Mouse (Mus musculus) CH12.LX (cell line): ENCODE data around the gene Appbp2. TPM values are rescaled to one million over a fixed set of nuclear protein-coding genes. Genes with fewer than 3 reads are reported as not detected.

Experiments
- DNase-seq: peaks from one replicate; pipeline ENCODE4 v3.0.0-alpha.2; 2013; ENCODE audit errors: extremely low read depth
- H3K27ac ChIP-seq: 2 replicates; pipeline ENCODE4 v1.5.1; 2012; ENCODE audit warnings: low read depth, mild to moderate bottlenecking, control low read depth, moderate library complexity; ENCODE audit not compliant: insufficient read depth
- H3K27me3 ChIP-seq: replicated peaks from 2 replicates; pipeline ENCODE3; 2012; ENCODE audit warnings: inconsistent platforms
- H3K36me3 ChIP-seq, 2 experiments: replicated peaks in 1 of 2; 2 replicates each; pipeline versions ENCODE3 to v1.6.1; 2012; ENCODE audit warnings: inconsistent platforms in 1 of 2, low read length in 1 of 2, mild to moderate bottlenecking in 1 of 2, mixed read lengths in 1 of 2, moderate library complexity in 1 of 2; ENCODE audit not compliant: control insufficient read depth in 1 of 2, insufficient read depth in 1 of 2
- H3K4me1 ChIP-seq, 2 experiments: 2 replicates each; pipeline ENCODE4 v1.6.1; 2012; ENCODE audit warnings: inconsistent platforms in 1 of 2, moderate library complexity in 1 of 2; ENCODE audit not compliant: insufficient read depth in 2 of 2, control insufficient read depth in 1 of 2
- H3K4me2 ChIP-seq: 2 replicates; pipeline ENCODE4 v1.6.1; 2012; ENCODE audit warnings: low read depth, mild to moderate bottlenecking, control low read depth; ENCODE audit not compliant: poor library complexity, insufficient read depth, severe bottlenecking
- H3K4me3 ChIP-seq, 3 experiments: fragments of 150-350 bp in 1 of 3; sonication (generic) in 1 of 3; replicated peaks in 1 of 3; 2 replicates each; pipeline versions ENCODE3 to v1.5.1; 2011 to 2012; ENCODE audit warnings: low read depth in 2 of 3, low read length in 2 of 3, mild to moderate bottlenecking in 2 of 3, moderate library complexity in 2 of 3, control low read depth in 1 of 3, improper control_type of control experiment in 1 of 3, inconsistent platforms in 1 of 3, mixed read lengths in 1 of 3; ENCODE audit not compliant: poor library complexity in 1 of 3
- H3K79me2 ChIP-seq: replicated peaks from 2 replicates; pipeline ENCODE4 v1.6.1; 2012; ENCODE audit warnings: mild to moderate bottlenecking, moderate library complexity; ENCODE audit not compliant: control insufficient read depth, poor library complexity, insufficient read depth, severe bottlenecking; ENCODE audit errors: extremely low read depth
- H3K9ac ChIP-seq: 2 replicates; pipeline ENCODE4 v1.6.1; 2012; ENCODE audit warnings: low read depth, mild to moderate bottlenecking, control low read depth, moderate library complexity; ENCODE audit not compliant: insufficient read depth
- H3K9me3 ChIP-seq: replicated peaks from 2 replicates; pipeline ENCODE3; 2012; ENCODE audit warnings: low read length, inconsistent platforms, mixed read lengths
- CHD1 ChIP-seq: IDR thresholded peaks from 2 replicates; pipeline ENCODE4 v1.6.1; 2012; ENCODE audit warnings: low read depth, low read length, improper control_type of control experiment, inconsistent platforms
- CHD2 ChIP-seq: IDR thresholded peaks from 2 replicates; pipeline ENCODE4 v1.6.1; 2011; ENCODE audit warnings: low read length, improper control_type of control experiment
- CTCF ChIP-seq, 2 experiments: IDR thresholded peaks in 1 of 2; conservative IDR thresholded peaks in 1 of 2; 2 replicates each; pipeline ENCODE4 v1.5.1; 2011 to 2012; ENCODE audit warnings: low read depth in 2 of 2, low read length in 2 of 2, improper control_type of control experiment in 1 of 2, inconsistent platforms in 1 of 2, mild to moderate bottlenecking in 1 of 2, moderate library complexity in 1 of 2
- E2F4 ChIP-seq: IDR thresholded peaks from 2 replicates; pipeline ENCODE4 v1.6.1; 2011; ENCODE audit warnings: low read depth, low read length, improper control_type of control experiment; ENCODE audit not compliant: insufficient replicate concordance
- ELF1 ChIP-seq: IDR thresholded peaks from 2 replicates; pipeline ENCODE4 v1.6.1; 2014; ENCODE audit warnings: low read depth, mild to moderate bottlenecking, inconsistent platforms, low read length, improper control_type of control experiment
- EP300 ChIP-seq: IDR thresholded peaks from 2 replicates; pipeline ENCODE4 v1.6.1; 2011; ENCODE audit warnings: low read length, improper control_type of control experiment
- IRF4 ChIP-seq: IDR thresholded peaks from 2 replicates; pipeline ENCODE4 v1.6.1; 2014; ENCODE audit warnings: low read depth, mild to moderate bottlenecking, inconsistent platforms, low read length, improper control_type of control experiment
- JUN ChIP-seq: IDR thresholded peaks from 2 replicates; pipeline ENCODE4 v1.6.1; 2011; ENCODE audit warnings: low read depth, mild to moderate bottlenecking, low read length, improper control_type of control experiment, moderate library complexity; ENCODE audit not compliant: insufficient read depth
- MAX ChIP-seq: IDR thresholded peaks from 2 replicates; pipeline ENCODE4 v1.6.1; 2011; ENCODE audit warnings: low read length, improper control_type of control experiment
- MAZ ChIP-seq: IDR thresholded peaks from 2 replicates; pipeline ENCODE4 v1.6.1; 2012; ENCODE audit warnings: low read depth, mild to moderate bottlenecking, inconsistent platforms, low read length, improper control_type of control experiment, moderate library complexity
- MXI1 ChIP-seq: IDR thresholded peaks from 2 replicates; pipeline ENCODE4 v1.6.1; 2011; ENCODE audit warnings: mild to moderate bottlenecking, low read depth, low read length, improper control_type of control experiment
- MYC ChIP-seq: IDR thresholded peaks from 2 replicates; pipeline ENCODE4 v1.6.1; 2011; ENCODE audit warnings: low read depth, mild to moderate bottlenecking, improper control_type of control experiment, low read length
- NELFE ChIP-seq: IDR thresholded peaks from 2 replicates; pipeline ENCODE4 v1.6.1; 2011; ENCODE audit warnings: low read depth, low read length, improper control_type of control experiment
- NRF1 ChIP-seq: IDR thresholded peaks from 2 replicates; pipeline ENCODE4 v1.6.1; 2014; ENCODE audit warnings: low read depth, mild to moderate bottlenecking, inconsistent platforms, low read length, improper control_type of control experiment, moderate library complexity
- PAX5 ChIP-seq: IDR thresholded peaks from 2 replicates; pipeline ENCODE4 v1.6.1; 2012; ENCODE audit warnings: low read length, inconsistent platforms, mixed read lengths
- POLR2AphosphoS2 ChIP-seq: IDR thresholded peaks from 2 replicates; pipeline ENCODE4 v1.6.1; 2011; ENCODE audit warnings: low read depth, low read length, improper control_type of control experiment
- RAD21 ChIP-seq: IDR thresholded peaks from 2 replicates; pipeline ENCODE4 v1.6.1; 2011; ENCODE audit warnings: low read depth, mild to moderate bottlenecking, low read length, improper control_type of control experiment, moderate library complexity
- RCOR1 ChIP-seq: conservative IDR thresholded peaks from 2 replicates; pipeline ENCODE4 v1.6.1; 2012; ENCODE audit warnings: low read depth, mild to moderate bottlenecking, inconsistent platforms, low read length, improper control_type of control experiment
- SIN3A ChIP-seq: IDR thresholded peaks from 2 replicates; pipeline ENCODE4 v1.6.1; 2012; ENCODE audit warnings: low read length, improper control_type of control experiment, inconsistent platforms
- SMC3 ChIP-seq: IDR thresholded peaks from 2 replicates; pipeline ENCODE4 v1.6.1; 2011; ENCODE audit warnings: low read depth, low read length, improper control_type of control experiment
- UBTF ChIP-seq: IDR thresholded peaks from 2 replicates; pipeline ENCODE4 v1.6.1; 2012; ENCODE audit warnings: low read depth, mild to moderate bottlenecking, inconsistent platforms, low read length, improper control_type of control experiment, moderate library complexity
- USF1 ChIP-seq: IDR thresholded peaks from 2 replicates; pipeline ENCODE4 v1.6.1; 2014; ENCODE audit warnings: low read depth, mild to moderate bottlenecking, inconsistent platforms, low read length, improper control_type of control experiment
- USF2 ChIP-seq: conservative IDR thresholded peaks from 2 replicates; pipeline ENCODE4 v1.6.1; 2011; ENCODE audit warnings: low read depth, low read length, improper control_type of control experiment
- ZMIZ1 ChIP-seq: IDR thresholded peaks from 2 replicates; pipeline ENCODE4 v1.6.1; 2012; ENCODE audit warnings: low read depth, mild to moderate bottlenecking, inconsistent platforms, low read length, improper control_type of control experiment
- ZNF384 ChIP-seq: IDR thresholded peaks from 2 replicates; pipeline ENCODE4 v1.6.1; 2012; ENCODE audit warnings: low read depth, low read length, improper control_type of control experiment, inconsistent platforms
- dilution Hi-C: fragments of 300-500 bp; cut with MboI; formaldehyde crosslinking; loops from 2 replicates; pipeline ENCODE4 v1.14.3; 2020; ENCODE audit warnings: low sequenced_read_pairs; ENCODE audit not compliant: extremely low pct_unique_long_range_greater_than_20kb, extremely low pct_ligation_motif_present
- in situ Hi-C: fragments of 300-500 bp; cut with MboI; formaldehyde crosslinking; loops from 3 replicates; pipeline ENCODE4 v1.14.3; 2019; ENCODE audit warnings: low sequenced_read_pairs, low pct_ligation_motif_present, low pct_unique_long_range_greater_than_20kb, mixed read lengths
- polyA plus RNA-seq: library from polyadenylated mRNA; unstranded; fragments of >175 nt; gene quantifications from 2 replicates; pipeline ENCODE4 v1.2.1, GENCODE M21; 2012; ENCODE audit warnings: low read depth; ENCODE audit not compliant: insufficient read length
- total RNA-seq, 2 experiments: library from RNA; depleted of rRNA; stranded (reverse); fragments of 300-350 nt in 1 of 2; fragments of >200 nt in 1 of 2; gene quantifications; 2 replicates each; pipeline ENCODE4 v1.2.3; 2012 to 2014

Gene Appbp2
- total and polyA plus RNA-seq, 3 experiments: 31.1 to 37.4 (median 36.6) TPM

GRCm38 (mm10) chr11:85275151-85275550 is 40.2 kb upstream of the Appbp2 start:
- H3K27ac ChIP-seq: no peak overlapping the region
- dilution Hi-C loops (no loop called here), in situ Hi-C loops (no loop called here)
- DNase-seq: no peak
- no peak overlapping the region for H3K9ac ChIP-seq
- TF ChIP-seq CHD1 (no peak), PAX5 (no peak), JUN (no peak), RCOR1 (no peak), MYC (no peak), CHD2 (no peak), EP300 (no peak), NELFE (no peak), MXI1 (no peak), USF1 (no peak), USF2 (no peak), IRF4 (no peak), UBTF (no peak), MAZ (no peak), ZMIZ1 (no peak), ELF1 (no peak), E2F4 (no peak), ZNF384 (no peak), SMC3 (no peak)
- no peak overlapping the region for H3K4me2 ChIP-seq
- H3K27me3 ChIP-seq: peaks cover 13% of the 10 kb centered on the region
- peaks cover 0 to 4% of the 10 kb centered on the region in 2 experiments; a peak in 1 of 4 replicates for H3K4me1 ChIP-seq
- H3K79me2 ChIP-seq: no peaks in the 10 kb centered on the region
- no peaks in the 10 kb centered on the region for H3K36me3 ChIP-seq
- H3K9me3 ChIP-seq: peaks cover 6% of the 10 kb centered on the region
- H3K4me3 ChIP-seq: no peak overlapping the region

GRCm38 (mm10) chr11:85273299-85273698 is 38.4 kb upstream of the Appbp2 start:
- no peak overlapping the region for H3K9ac ChIP-seq
- no peak for DNase-seq
- peaks cover 7% of the 10 kb centered on the region for H3K27me3 ChIP-seq
- in situ Hi-C loops (loop anchor here (5.0 kb wide), 1 partner anchor 69 kb away; no protein-coding TSS in a partner anchor), dilution Hi-C loops (no loop called here)
- H3K4me1 ChIP-seq: peaks cover 0 to 4% of the 10 kb centered on the region in 2 experiments; a peak in 1 of 4 replicates
- no peak for TF ChIP-seq MAX
- TF ChIP-seq JUN: no peak
- no peak for TF ChIP-seq POLR2AphosphoS2
- no peak for TF ChIP-seq E2F4
- TF ChIP-seq SIN3A: no peak
- no peak for TF ChIP-seq PAX5
- no peak for TF ChIP-seq NRF1
- TF ChIP-seq CTCF (conservative IDR thresholded peaks at IDR 0.05 in 1 of 2, IDR thresholded peaks at IDR 0.05 in 1 of 2; ENCODE audit: low read depth in 2 of 2, low read length in 2 of 2): peak; percentile 38 to 65; a peak in 3 of 4 replicates
- TF ChIP-seq SMC3: peak; percentile 51
- no peak for TF ChIP-seq MXI1
- no peak for TF ChIP-seq EP300
- peak; percentile 47 for TF ChIP-seq RAD21
- no peak overlapping the region for H3K4me3 ChIP-seq
- H3K36me3 ChIP-seq: no peaks in the 10 kb centered on the region
- no peak overlapping the region for H3K4me2 ChIP-seq
- H3K27ac ChIP-seq: no peak overlapping the region
- H3K79me2 ChIP-seq: no peaks in the 10 kb centered on the region
- peaks cover 6% of the 10 kb centered on the region for H3K9me3 ChIP-seq
